Mouse (Mus musculus) cerebellum, postnatal 14 days (tissue): ENCODE measurements at regions not wholly inside any gene's neighbourhood (a gene's known extent, or its start where the extent isn't known, plus 50 kb on each side); places are given as distances from the start of the nearest gene placed in this dataset.
A peak's percentile ranks its signal among the peaks of the same experiment; 100 is the strongest.

Experiments
- DNase-seq, 2 experiments: peaks; one replicate each; pipeline ENCODE4 v3.0.0; 2021; ENCODE audit warnings: mixed read lengths in 2 of 2

DNA sequence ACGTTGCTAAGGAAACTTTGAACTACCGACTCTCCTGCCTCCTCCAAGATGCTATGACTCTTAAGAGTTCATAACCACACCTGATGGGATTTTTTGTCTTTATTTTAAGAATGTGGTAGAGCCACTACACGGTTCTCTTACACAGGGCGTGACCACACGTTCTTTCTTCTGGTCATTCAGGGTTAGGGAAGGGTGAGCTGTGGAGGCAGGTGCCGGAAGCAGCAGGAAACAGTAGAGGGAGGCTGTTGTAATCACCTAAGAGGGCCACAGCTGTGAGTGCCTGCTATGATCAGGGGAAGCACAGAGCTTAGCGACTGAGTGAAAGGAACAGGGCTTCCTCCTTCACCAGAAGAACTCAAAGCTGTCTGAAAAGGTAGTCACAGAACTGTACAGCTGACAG lies 50.6 kb upstream of the Larp1 start:
- no peak for DNase-seq

DNA sequence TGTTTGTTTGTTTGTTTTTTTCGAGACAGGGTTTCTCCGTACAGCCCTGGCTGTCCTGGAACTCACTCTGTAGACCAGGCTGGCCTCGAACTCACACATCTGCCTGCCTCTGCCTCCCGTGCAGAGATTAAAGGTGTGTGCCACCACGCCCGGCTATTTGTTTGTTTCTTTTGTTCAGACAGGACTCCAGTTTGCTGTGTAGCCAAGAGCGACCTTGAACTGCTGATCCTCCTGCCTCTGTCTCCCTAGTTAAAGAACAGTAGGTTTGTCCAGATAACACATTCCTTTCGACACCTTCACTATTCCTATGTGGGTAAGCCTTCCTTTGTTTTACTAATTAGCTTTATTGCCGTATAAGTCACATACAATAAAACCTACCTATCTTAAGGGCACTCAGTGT lies 52.0 kb upstream of the Larp1 start:
- DNase-seq: no peak

DNA sequence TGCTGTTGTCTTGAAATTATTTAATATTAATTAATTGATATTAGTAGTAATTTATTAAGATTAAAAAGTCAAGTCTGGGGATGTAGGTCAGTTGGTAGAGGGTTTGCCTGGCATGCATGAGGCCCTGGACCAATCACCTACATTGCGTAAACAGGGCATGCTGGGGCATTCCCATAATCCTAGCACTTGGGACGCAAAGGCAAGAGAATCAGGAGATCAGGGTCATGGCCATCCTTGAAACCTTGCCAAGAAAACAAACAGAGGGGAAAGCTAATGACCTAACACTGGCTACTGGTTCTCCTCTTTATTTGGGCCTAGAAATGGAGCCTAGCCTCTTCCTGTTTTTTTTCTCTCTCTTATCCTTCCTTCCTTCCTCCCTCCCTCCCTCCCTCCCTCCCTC lies 52.8 kb upstream of the Larp1 start:
- DNase-seq: no peak

DNA sequence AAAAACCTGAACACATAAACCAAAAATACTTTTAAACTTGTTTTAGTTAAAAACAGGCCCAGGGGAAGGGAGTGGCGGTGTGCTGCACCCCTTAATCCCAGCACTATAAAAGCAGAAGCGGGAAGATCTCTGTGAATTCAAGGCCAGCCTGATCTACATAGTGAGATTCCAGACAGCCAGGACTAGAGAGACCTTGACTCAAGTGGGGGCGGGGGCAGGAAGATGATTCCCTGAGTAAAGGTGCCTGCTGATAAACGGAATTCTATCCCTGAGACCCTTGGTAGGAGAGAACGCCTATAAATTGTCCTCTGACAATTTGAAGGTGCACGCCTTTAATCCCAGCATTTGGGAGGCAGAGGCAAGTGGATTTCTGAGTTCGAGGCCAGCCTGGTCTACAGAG lies 53.4 kb upstream of the Larp1 start:
- DNase-seq: no peak

DNA sequence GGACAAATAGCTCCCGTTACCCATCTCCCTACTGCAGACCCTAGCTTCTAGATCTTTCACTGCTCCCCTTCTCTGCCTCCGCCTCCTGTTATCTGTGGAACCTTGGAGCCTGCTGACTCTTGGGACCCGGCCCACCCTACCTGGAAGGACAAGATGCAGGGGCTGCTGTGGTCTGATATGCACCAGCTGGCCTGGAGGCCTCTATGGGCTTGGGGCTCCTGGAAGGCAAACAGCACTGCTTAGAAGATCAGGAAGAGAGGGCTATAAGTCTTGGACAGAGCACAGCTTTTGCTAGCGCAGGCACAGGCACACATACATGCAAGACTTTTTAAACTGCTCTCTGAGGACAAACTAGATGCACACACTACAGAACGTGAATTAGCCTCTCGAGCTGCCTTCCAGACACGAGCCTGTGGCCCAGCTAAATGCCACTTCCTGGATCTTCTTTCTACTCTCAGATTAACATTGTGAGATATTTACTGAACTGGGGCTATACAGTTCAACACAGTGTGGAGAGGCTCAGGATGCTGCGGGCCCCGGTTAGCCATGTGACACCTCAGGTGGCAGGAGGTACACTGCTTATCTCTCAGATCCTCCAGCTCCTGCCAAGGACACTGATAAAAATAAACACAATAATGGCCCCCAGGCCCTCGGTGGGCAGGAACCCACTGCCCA lies 54.2 kb upstream of the Larp1 start:
- DNase-seq: no peak

DNA sequence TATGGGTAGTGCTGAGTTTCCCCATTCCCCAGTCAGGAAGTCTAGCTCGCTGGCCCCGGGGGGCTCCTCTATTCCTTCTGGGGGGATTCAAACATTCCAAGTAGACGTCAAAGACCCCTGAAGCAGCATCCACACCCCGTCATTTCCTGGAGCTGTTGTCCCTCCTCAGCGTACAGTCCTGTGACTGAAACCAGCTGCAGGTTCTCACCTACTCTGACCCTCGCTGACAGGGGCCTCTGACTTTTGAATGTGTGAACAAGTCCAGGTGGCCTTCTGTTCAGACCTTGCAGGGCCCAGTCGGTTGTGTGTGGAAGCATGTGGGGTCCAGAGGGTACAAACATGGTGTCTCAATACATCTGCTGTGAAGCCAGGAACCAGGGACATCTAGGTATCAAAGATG lies 55.2 kb upstream of the Larp1 start:
- no peak for DNase-seq

DNA sequence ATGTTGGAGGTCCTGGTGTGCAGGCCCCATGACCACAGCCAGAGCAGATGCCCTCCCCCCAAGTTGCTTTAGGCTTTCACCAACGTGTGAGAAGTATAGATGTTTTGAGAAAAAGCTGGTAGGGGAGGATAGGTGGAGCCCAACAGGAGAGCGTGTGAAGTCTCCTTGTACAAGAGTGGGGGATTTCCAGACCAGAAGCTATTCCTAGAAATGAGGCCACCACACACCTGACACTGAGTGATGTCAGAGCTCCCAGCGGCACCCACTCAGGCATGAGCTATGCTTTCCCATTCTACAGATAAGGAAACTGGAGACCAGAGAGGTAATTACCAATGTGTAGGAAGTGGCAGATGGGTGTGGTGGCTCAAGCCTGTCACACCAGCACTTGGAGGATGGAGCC lies 56.2 kb upstream of the Larp1 start:
- DNase-seq: no peak

DNA sequence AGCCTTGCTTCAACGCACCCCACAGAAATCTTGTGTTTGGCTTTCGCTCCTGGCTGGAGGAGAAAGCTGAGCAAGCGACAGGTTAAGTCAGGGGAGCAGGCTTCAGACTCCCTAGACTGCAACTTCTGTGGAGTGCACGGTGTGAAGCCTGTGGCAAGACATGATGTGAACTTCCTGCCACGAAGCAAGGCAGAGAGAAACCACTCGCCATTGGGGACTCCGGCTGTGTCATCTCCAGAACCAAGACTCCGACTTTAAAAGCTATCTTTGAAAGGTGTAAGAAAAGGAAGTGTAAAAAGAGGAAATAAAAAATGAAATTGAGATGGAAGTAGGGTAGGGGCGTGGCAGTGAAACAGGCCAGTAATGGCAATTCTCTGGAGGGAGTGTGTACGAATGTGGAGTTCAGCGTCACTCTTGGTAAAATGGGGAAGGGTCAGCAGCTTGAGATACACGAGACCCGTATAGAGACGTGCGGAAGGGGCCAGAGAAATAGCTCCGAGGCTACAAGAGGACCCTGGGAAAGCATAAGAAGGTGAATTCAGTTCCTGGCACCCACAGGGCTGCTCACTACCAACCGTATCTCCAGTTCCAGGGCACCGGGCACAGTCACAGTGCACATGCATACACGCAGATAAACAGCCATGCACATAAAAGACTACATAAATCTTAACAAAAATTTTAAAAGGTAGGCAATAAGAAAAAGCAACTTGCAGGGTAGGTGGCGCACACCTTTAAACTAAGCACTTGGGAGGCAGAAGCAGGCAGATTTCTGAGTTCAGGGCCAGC lies 57.1 kb upstream of the Larp1 start:
- no peak for DNase-seq

DNA sequence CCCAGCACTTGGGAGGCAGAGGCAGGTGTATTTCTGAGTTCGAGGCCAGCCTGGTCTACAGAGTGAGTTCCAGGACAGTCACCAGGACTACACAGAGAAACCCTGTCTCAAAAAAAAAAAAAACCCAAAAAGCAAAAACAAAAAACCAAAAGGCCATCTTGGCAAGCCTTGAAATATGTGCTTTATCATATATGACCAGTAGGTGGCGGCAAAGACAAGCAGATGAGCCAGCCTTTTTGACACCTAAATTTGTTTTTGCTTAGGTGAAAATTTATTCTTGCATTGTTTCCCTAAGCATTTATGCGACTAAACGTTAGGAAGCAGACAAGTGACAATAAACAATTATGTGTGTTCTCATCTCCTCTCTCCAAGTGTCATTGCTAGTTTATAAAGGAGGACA lies 57.9 kb upstream of the Larp1 start:
- peak; percentile 62 to 70 for DNase-seq

DNA sequence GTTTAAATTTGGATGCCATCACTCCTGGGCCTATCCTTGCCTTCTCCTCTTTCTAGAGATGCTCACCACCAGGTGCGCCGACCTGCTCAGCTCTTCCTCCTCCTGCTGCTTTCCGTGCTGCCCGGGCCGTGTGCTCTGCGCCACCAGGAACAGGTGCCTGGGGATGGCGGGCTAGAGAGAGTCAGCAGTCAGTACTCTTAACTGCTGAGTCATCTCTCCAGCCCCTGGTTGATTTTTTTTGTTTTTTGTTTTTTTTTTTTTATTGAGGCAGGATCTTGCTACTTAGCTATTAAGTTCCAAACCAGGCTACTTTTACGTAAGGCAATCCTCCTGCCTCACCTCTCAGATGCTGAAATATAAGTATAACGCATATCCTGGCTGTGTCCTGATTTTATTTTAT lies 59.8 kb upstream of the Larp1 start:
- DNase-seq: no peak

DNA sequence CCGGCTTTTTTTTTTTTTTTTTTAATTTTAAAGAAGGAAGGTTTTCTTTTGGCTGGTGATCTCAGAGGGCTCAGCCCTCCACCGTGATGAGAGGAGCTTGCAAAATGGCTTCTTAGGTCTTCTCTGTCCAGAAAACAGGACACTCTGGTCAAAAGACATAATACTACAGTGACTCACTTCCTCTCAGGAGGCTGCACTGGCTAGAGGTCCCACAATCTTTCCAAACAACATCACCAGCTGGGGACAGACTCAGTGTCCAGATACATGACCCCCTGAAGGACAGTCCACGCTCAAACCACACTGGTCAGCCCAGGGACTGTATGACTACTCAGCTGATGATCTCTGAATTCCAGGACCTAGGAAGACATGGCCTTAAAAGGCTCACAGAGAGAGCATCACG lies 61.5 kb upstream of the Larp1 start:
- no peak for DNase-seq

DNA sequence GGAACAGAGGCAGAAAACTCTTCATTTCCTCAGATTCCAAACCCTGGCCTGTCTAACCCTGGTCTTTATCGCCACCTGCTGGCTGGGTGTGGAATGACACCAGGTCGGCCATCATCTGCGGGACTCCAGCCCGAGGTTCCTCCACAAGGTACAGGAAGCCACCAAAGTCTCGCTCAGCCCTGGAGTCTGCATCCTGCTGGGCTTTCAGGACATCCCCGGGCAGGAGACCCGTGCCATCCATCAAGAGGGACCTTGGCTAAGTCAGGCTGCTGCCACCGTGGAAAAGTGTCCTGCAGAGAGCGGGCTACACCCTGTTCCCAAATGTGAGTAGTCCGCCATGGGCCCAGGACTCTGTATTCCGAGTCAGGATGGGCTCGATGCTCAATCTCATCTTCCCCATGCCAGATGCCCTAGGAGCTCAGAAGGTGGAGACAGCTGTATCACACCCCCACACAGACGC lies 74.4 kb upstream of the Larp1 start:
- DNase-seq: peak; percentile 93 to 96

DNA sequence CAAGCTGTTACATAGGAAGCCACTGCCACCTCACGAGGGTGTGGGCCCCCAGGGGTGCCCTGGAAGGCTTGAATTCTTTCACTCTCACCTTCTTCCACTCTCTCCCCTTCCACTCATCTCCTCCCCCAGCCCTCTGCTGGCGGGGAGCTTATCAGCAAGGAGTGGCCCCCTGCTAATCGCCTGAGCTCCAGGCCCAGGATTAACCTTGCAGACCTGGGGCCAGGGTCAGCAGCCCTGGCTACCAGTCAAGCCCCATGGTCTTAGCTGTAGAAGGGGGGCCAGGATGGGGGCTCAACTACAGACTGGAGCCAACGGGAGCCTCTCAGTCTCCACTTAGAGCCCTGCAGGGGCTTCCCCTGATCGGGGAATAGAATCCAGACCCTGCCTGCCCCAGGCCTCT lies 75.8 kb upstream of the Larp1 start:
- DNase-seq: no peak

DNA sequence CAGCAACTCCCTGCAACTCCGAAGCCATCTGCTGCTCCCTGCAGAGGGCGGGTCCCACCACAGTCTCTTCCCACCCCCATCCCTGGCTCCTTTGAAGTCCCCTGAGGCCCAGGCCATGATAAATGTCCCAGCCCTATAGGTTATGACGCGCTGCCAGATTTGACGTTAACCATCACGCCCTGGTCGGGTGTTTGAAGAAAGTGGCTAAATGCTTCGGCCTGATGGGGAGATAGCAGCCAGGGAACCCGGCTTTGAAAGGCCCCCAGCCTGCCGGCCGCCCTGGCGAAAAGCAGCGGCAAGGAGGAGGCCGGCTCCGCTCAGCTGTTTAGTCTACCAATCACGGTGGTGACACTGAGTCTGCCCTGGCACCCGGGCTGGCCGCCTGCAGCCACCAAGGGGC lies 79.4 kb upstream of the Larp1 start:
- no peak for DNase-seq

DNA sequence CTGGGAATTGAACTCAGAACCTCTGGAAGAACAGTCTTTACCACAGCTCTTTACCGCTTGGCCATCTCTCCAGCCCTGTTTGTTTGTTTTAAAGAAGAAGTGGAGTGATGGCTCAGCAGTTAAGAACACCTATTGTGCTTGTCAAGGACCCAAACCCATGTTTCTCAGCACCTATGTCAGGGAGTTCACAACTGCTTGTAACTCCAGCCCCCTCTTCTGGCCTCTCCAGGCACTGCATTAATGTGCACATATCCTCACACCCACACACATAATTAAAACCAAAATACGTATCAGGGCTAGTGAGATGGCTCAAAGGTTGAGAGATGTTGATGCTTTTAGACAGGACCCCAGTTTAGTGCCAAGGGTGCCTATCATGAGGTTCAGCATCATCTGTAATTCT lies 87.6 kb upstream of the Hand1 start:
- DNase-seq: peak in 1 of 2 experiments; percentile 12

DNA sequence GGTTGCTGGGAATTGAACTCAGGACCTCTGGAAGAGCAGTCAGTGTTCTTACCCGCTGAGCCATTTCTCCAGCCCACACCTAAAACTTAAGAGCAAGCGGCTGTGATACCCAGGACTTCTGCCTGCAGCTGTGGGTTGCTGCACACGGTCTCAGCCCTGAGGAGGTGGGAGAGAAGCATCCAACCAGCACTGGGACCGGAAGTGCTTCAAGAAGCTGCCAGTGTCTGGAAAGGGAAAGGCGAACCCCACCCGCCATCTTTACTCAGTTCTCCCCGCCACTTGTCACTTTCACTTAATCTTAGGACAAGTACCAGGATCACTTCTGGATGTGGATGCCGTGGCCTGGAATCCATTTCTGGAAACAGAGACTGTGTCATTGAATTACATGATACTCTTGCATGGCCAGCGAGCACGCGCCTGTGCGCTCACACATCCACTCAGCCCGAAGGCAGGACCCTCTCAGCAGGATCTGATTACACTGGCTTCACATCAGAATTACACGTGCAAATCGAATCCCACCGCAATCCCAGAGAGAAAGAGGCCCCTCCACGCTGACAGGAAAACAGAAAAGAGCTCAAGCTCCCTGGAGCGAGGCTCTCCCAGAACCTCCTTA lies 85.9 kb upstream of the Hand1 start:
- DNase-seq: no peak

DNA sequence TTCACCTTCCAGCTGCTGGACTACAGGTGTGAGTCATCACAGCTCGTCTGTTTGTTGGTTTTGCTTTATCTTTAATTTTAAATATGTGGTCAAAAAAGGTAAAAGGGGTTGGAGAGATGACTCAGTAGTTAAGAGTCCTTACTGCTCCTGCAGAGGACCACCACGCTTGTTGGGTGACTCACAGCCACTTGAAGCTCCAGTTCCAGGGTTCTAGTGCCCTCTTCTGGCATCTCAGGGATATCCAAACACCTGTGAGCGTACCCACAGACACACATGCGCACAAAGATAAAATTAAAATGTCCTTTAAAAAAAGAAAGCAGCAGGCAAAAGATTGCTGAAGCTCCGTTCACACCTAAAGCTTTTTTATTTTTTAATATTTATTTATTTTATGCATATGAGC lies 85.4 kb upstream of the Hand1 start:
- DNase-seq: no peak

DNA sequence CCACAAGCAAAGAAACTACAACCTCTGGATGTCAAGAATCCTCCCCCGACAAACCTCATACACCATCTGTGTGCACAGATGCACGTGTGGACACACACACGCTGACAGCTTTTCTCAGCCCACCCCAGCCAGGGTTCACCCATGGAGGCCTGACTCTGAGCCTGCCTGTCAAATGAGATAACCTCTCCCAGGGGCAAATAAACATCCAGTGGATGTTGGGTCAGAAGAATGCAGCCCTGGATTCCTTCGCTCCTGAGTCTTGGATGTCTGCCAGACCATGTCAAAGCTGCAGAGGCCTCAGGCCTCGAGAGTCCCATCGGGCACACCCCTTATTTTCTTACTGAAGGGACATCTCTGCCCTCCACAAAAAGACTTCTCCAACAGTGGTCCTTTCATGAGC lies 83.4 kb upstream of the Hand1 start:
- DNase-seq: no peak

DNA sequence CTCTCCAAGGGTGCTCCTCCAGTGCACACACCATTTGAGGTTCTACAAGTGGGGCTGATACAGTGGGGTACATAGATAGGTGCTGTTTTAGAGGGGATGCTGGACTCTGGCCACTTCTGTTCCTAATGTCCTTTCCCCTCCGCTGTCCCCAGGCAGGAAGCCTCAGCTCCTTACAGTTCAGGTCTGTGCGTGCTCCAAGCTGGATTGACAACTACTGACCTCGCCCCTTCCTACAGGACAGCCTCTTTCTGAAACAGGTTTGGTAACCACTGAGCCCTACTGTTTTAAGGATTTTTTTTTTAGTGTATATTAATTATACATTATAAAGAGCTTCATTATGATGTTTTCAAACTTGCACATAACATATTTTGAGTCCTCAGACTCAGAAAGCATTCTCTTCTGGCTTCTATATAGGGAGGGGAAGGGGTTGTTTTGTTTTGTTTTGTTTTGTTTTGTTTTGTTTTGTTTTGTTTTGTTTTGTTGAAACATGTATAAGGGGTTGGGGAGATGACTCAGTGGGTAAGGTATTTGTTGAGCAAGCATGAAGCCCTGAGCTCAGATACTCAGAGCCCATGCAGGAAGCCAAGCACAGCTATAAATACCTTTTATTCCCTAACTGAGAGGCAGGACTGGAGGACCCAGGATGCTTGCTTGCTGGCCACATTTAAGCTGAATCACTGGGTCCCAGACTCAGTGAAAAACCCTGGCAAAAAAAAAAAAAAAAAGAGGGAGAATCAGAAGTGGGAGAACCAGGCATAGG lies 81.4 kb upstream of the Hand1 start:
- DNase-seq: no peak

DNA sequence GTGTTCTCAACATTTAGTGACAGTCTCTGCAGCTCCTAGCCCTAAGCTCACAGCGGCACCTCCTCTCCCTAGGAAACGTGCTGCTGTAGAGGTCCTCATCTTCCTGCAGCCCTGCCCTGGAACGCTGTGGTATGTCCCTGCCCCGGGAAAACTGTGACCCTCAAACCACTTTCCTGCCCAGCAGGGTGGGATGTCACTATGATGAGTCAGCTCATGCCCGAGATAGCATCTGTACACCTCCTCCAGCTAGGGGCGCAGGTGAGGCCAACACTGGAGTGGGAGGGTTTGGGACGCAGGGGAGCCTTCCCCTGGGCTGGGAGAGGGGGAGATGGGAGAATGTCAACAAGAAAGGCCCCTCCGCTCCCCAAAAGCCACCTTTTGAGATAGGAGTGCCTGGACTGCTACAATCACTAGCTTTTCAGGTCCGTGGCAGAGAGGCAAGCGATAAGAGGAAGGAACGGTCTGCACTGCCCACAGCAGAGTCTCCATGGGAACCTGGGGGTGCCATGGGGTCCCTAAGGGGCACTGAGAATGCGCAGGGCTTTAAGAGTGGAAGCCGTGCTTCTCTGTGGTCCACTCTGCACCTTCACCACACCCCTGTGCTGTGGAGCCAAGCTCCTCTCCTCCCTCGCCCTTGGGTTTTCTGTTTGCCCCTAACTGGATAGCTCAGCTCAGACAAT lies 80.5 kb upstream of the Hand1 start:
- DNase-seq: no peak

DNA sequence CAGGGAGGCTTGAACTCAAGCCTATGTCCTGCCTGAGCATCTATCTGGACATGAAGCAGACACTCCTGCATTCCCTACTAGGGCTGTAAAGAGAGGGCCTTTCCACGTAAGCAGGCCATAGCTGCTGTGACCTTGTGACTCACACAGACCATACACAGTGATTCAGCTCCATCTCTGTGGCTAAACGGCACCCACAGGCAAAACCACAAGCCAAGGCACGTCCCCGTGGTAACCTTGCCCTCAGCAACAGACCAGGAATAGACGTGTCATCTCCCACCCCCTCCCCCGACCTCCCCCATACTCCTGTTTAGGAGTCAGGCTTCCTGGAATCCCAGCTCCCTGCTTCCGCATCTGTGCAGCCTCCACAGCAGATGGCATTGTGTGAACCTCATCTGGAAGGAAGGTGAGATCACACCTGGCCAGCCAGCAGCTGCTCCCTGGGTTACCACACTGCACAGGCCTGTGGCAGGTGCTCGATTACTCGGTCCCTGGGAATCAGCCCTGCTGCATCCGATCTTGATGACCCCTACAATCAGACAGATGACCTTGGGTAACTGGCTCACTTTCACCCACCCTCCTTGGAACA lies 79.2 kb upstream of the Hand1 start:
- DNase-seq: no peak

DNA sequence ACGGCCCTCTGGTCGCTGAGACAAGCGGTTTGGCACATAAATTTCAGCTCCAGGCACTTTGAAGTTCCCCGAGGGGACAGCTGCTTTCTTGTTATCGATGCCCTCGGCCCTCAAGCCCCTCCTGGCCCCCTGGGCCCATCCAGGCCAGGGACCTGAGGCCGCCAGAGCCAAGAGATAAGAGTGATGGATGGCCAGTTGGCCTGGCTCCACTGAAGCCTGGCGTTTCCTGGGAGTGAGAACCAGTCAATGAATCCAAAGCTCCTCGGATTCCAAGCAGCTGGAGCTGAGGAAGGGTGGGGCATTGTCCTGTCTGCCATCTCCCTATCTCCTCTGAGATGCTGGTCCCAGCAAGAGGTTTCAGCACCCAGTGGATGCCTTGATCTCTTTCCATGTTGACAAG lies 71.6 kb upstream of the Hand1 start:
- no peak for DNase-seq

DNA sequence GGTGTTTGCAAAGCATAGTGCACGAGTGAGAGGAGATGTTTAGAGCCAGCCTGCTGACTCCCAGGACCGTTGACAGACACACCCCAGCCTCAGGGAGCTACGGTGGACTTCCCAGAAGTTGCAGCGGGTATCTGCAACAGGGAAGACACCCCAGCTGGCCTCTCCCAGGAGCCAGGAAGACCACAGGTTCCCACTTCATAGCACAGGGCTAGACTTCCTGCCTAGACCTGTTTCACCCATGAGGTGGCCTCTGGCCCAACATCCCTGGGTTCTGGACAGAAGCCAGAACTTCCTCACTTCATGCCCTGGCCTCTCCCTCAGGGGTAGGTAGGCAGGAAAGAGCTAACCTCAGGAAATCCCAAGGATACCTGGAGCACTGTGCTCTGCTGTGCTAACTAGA lies 66.7 kb upstream of the Hand1 start:
- no peak for DNase-seq
